Mouse (Mus musculus) liver, postnatal 0 days (tissue): Measurements from ENCODE around the gene Synj1.

Source experiments
- CTCF ChIP-seq: sonication (generic); IDR thresholded peaks from 2 replicates; pipeline ENCODE4 v1.5.1; 2016; ENCODE audit warnings: antibody characterized with exemption, low read depth
- EP300 ChIP-seq: IDR thresholded peaks from 2 replicates; pipeline ENCODE4 v1.6.1; 2016; ENCODE audit warnings: antibody characterized with exemption, low read depth, mild to moderate bottlenecking

GRCm38 (mm10) chr16:90941246-90941645 lies 69.9 kb downstream of the Synj1 start:
- no peak for TF ChIP-seq CTCF
- TF ChIP-seq EP300 = no peak
